In the genomic region with DNA sequence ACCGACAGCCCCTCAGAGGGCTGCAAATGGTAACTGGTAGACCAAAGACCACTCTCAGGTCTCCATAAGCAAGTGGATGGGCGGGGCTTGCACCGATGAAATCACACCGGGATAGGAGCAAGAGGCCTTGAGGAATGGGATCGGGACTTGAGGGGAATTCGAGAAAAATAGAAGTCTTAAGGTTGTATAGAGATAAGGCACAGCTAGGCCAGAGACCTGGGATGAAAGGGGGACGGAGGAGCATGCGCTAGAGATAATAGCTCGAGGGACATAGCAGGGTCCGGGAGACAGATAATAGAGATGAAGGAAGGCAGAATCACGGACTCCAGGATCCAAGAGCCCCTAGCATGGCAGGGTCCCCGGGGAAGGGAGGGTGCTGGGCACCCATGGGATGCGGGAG, we compare ENCODE assay signal across 8 mouse cellular contexts. TPM values are rescaled to one million over a fixed set of nuclear protein-coding genes. Genes with fewer than 3 reads are reported as not detected.
DNase-seq lines count a peak whose midpoint lies in the region; ATAC-seq and TF ChIP-seq lines count a peak whose summit lies in the region.

No protein-coding gene starts in this region.

- ATAC-seq in heart, embryonic 12.5 days (ENCODE audit: insufficient number of reproducible peaks, low FRiP score), result peak; percentile 12; the same call in 1 of the 2 replicates
- ATAC-seq in G1E (ENCODE audit: extremely low read depth, insufficient number of reproducible peaks, low FRiP score, poor library complexity, severe bottlenecking), result no peak
- no peak for ATAC-seq in forebrain, embryonic 11.5 days (replicated peaks; ENCODE audit: low FRiP score)
- ATAC-seq in liver, embryonic 11.5 days (replicated peaks; ENCODE audit: low FRiP score), result peak; percentile 24

- H3K4me2 ChIP-seq in heart, embryonic 12.5 days, result peak overlapping the region; percentile 89
- peak overlapping the region; percentile 89 for H3K4me2 ChIP-seq in forebrain, embryonic 11.5 days (ENCODE audit: low read depth, low read length, severe bottlenecking)
- H3K4me2 ChIP-seq in liver, embryonic 11.5 days, result peak overlapping the region; percentile 84

- intact Hi-C loops in heart, postnatal 36 days (cut with DNase I), result loop anchor here (1.0 to 10.0 kb wide), 2 partner anchors 10 to 357 kb away; partner anchors contain the start of gene Wnt3a

- peaks cover 38% of the 10 kb centered on the region for H3K36me3 ChIP-seq in heart, embryonic 12.5 days
- peaks cover 45% of the 10 kb centered on the region for H3K36me3 ChIP-seq in G1E (replicated peaks)
- peaks cover 7% of the 10 kb centered on the region for H3K36me3 ChIP-seq in forebrain, embryonic 11.5 days (ENCODE audit: control insufficient read depth, insufficient read depth, low read length)
- H3K36me3 ChIP-seq in liver, embryonic 11.5 days (ENCODE audit: control insufficient read depth, insufficient read depth, low read length), result peaks cover 29% of the 10 kb centered on the region

- peaks cover 20% of the 10 kb centered on the region for H3K4me1 ChIP-seq in heart, embryonic 12.5 days (replicated peaks)
- peaks cover 30% of the 10 kb centered on the region for H3K4me1 ChIP-seq in G1E (ENCODE audit: insufficient read depth, low read depth, low read length)
- H3K4me1 ChIP-seq in forebrain, embryonic 11.5 days (replicated peaks; ENCODE audit: control insufficient read depth, insufficient read depth, low read length), result peaks cover 12% of the 10 kb centered on the region; the same call in 1 of the 2 replicates
- peaks cover 10% of the 10 kb centered on the region for H3K4me1 ChIP-seq in liver, embryonic 11.5 days (replicated peaks; ENCODE audit: control insufficient read depth, insufficient read depth, low read length)

- peak overlapping the region; percentile 96 for H3K4me3 ChIP-seq in heart, embryonic 12.5 days
- peak overlapping the region; percentile 99 for H3K4me3 ChIP-seq in G1E (ENCODE audit: low read depth, low read length)
- H3K4me3 ChIP-seq in forebrain, embryonic 11.5 days (ENCODE audit: low read depth, low read length), result peak overlapping the region; percentile 92
- peak overlapping the region; percentile 94 for H3K4me3 ChIP-seq in liver, embryonic 11.5 days (ENCODE audit: low read depth, low read length)

- H3K27ac ChIP-seq in heart, embryonic 12.5 days (ENCODE audit: poor library complexity, severe bottlenecking), result peak overlapping the region; percentile 95
- peak overlapping the region; percentile 88; the same call in 1 of the 2 replicates for H3K27ac ChIP-seq in forebrain, embryonic 11.5 days (ENCODE audit: low read depth, low read length)
- H3K27ac ChIP-seq in liver, embryonic 11.5 days (ENCODE audit: low read depth, low read length), result peak overlapping the region; percentile 91

- no peaks in the 10 kb centered on the region for H3K9me3 ChIP-seq in heart, embryonic 12.5 days (replicated peaks)
- 0 out of 2 replicates have a peak, but pooled peaks cover 3% of the 10 kb centered on the region for H3K9me3 ChIP-seq in G1E (replicated peaks)
- no peaks in the 10 kb centered on the region for H3K9me3 ChIP-seq in forebrain, embryonic 11.5 days (ENCODE audit: control insufficient read depth, low read length)
- no peaks in the 10 kb centered on the region for H3K9me3 ChIP-seq in liver, embryonic 11.5 days (ENCODE audit: control insufficient read depth, low read length)

- H3K9ac ChIP-seq in heart, embryonic 12.5 days, result peak overlapping the region; percentile 97
- H3K9ac ChIP-seq in forebrain, embryonic 11.5 days (ENCODE audit: low read length), result peak overlapping the region; percentile 97
- peak overlapping the region; percentile 95 for H3K9ac ChIP-seq in liver, embryonic 11.5 days (ENCODE audit: low read depth, low read length)

- no peak for TF ChIP-seq CTCF in G1E (IDR thresholded peaks at IDR 0.05; ENCODE audit: low read depth, low read length)

- no peak for DNase-seq in heart, postnatal 36 days
- no peak for DNase-seq in G1E (ENCODE audit: low spot score)
- no peak for DNase-seq in forebrain, embryonic 11.5 days (ENCODE audit: low spot score)
- DNase-seq in liver, embryonic 11.5 days (ENCODE audit: low spot score), result peak; percentile 43
- DNase-seq in retina, embryonic 14.5 days (ENCODE audit: low spot score), result peak; percentile 51
- DNase-seq in T-cell, adult 2 months (ENCODE audit: low spot score), result no peak
- DNase-seq in frontal cortex, postnatal 10 days (ENCODE audit: low spot score in 2 of 2), result no peak

- H3K27me3 ChIP-seq in heart, embryonic 12.5 days (replicated peaks), result 0 out of 2 replicates have a peak, but pooled peaks cover 3% of the 10 kb centered on the region
- peaks cover 10% of the 10 kb centered on the region for H3K27me3 ChIP-seq in G1E (ENCODE audit: insufficient read depth, low read length)
- no peaks in the 10 kb centered on the region for H3K27me3 ChIP-seq in forebrain, embryonic 11.5 days (ENCODE audit: control insufficient read depth, insufficient read depth, low read length)
- no peaks in the 10 kb centered on the region for H3K27me3 ChIP-seq in liver, embryonic 11.5 days (replicated peaks; ENCODE audit: control insufficient read depth, insufficient read depth, low read length)

- WGBS in heart, embryonic 12.5 days, result 1% methylated on average over 13 of the region's 13 CpGs
- WGBS in forebrain, embryonic 11.5 days, result 1% methylated on average over 12 of the region's 13 CpGs
- 2% methylated on average over 13 of the region's 13 CpGs for WGBS in liver, embryonic 11.5 days

RNA-seq across cellular contexts. Expression of gene Rnf187, which starts 0.8 kb away (rescaled TPM):
- polyA plus RNA-seq in heart, embryonic 12.5 days (2016; fragmentation: Nextera tagmentation; extraction: Ambion mirVana), result 208 and 213 TPM in 2 replicates
- total RNA-seq in heart, postnatal 36 days (2021), result 100 to 1,000 TPM; 160 to 167 TPM
- total RNA-seq in G1E (2014; fragmentation: Nextera tagmentation) (55.7 and 55.8 TPM in 2 replicates), G1E (2017) (72.8 and 106 TPM in 2 replicates)
- polyA plus RNA-seq in G1E (2012), result 225 and 312 TPM in 2 replicates
- polyA plus RNA-seq in forebrain, embryonic 11.5 days (2014; fragmentation: Nextera tagmentation; extraction: Ambion mirVana), result 386 and 426 TPM in 2 replicates
- polyA plus RNA-seq in liver, embryonic 11.5 days (2014; fragmentation: Nextera tagmentation; extraction: Ambion mirVana), result 229 and 240 TPM in 2 replicates

RNA-seq across cellular contexts. Expression of gene Hist3h2ba, which starts 10.8 kb away (rescaled TPM):
- polyA plus RNA-seq in heart, embryonic 12.5 days (2016; fragmentation: Nextera tagmentation; extraction: Ambion mirVana), result 8.5 and 11.6 TPM in 2 replicates
- total RNA-seq in heart, postnatal 36 days (2021), result 1 to 10 TPM; 2.2 to 2.5 TPM
- total RNA-seq in G1E (2014; fragmentation: Nextera tagmentation) (2.7 and 23.2 TPM in 2 replicates), G1E (2017) (6.0 and 7.1 TPM in 2 replicates)
- polyA plus RNA-seq in G1E (2012), result 0.20 TPM in 1 of 2 replicates, not detected in the other
- polyA plus RNA-seq in forebrain, embryonic 11.5 days (2014; fragmentation: Nextera tagmentation; extraction: Ambion mirVana), result 84.9 and 93.6 TPM in 2 replicates
- polyA plus RNA-seq in liver, embryonic 11.5 days (2014; fragmentation: Nextera tagmentation; extraction: Ambion mirVana), result 6.3 and 6.9 TPM in 2 replicates

RNA-seq across cellular contexts. Expression of gene Hist3h2a, which starts 16.6 kb away (rescaled TPM):
- polyA plus RNA-seq in heart, embryonic 12.5 days (2016; fragmentation: Nextera tagmentation; extraction: Ambion mirVana), result 26.5 and 28.4 TPM in 2 replicates
- 10 to 100 TPM; 15.3 to 17.6 TPM for total RNA-seq in heart, postnatal 36 days (2021)
- total RNA-seq in G1E (2014; fragmentation: Nextera tagmentation) (93.3 and 107 TPM in 2 replicates), G1E (2017) (108 and 128 TPM in 2 replicates)
- 6.2 and 13.5 TPM in 2 replicates for polyA plus RNA-seq in G1E (2012)
- 52.9 and 54.1 TPM in 2 replicates for polyA plus RNA-seq in forebrain, embryonic 11.5 days (2014; fragmentation: Nextera tagmentation; extraction: Ambion mirVana)
- 12.0 and 14.5 TPM in 2 replicates for polyA plus RNA-seq in liver, embryonic 11.5 days (2014; fragmentation: Nextera tagmentation; extraction: Ambion mirVana)

RNA-seq across cellular contexts. Expression of gene Trim17, which starts 16.6 kb away (rescaled TPM):
- 1.1 and 1.5 TPM in 2 replicates for polyA plus RNA-seq in heart, embryonic 12.5 days (2016; fragmentation: Nextera tagmentation; extraction: Ambion mirVana)
- under 1 TPM; 0.11 to 0.16 TPM for total RNA-seq in heart, postnatal 36 days (2021)
- total RNA-seq in G1E (2014; fragmentation: Nextera tagmentation) (not detected in 2 replicates), G1E (2017) (0.11 and 0.12 TPM in 2 replicates)
- polyA plus RNA-seq in G1E (2012), result 0.12 and 7.5 TPM in 2 replicates
- 0.21 and 0.75 TPM in 2 replicates for polyA plus RNA-seq in forebrain, embryonic 11.5 days (2014; fragmentation: Nextera tagmentation; extraction: Ambion mirVana)
- 0.23 and 0.38 TPM in 2 replicates for polyA plus RNA-seq in liver, embryonic 11.5 days (2014; fragmentation: Nextera tagmentation; extraction: Ambion mirVana)

RNA-seq across cellular contexts. Expression of gene Btnl10, which starts 20.2 kb away (rescaled TPM):
- 0.11 and 0.13 TPM in 2 replicates for polyA plus RNA-seq in heart, embryonic 12.5 days (2016; fragmentation: Nextera tagmentation; extraction: Ambion mirVana)
- not detected for total RNA-seq in heart, postnatal 36 days (2021)
- 17.5 TPM in 1 of 2 replicates, not detected in the other for total RNA-seq in G1E (2014; fragmentation: Nextera tagmentation)
- total RNA-seq in G1E (2017), result under 0.01 TPM in 1 of 2 replicates, not detected in the other
- not detected in 2 replicates for polyA plus RNA-seq in G1E (2012)
- polyA plus RNA-seq in forebrain, embryonic 11.5 days (2014; fragmentation: Nextera tagmentation; extraction: Ambion mirVana), result not detected in 2 replicates
- 4.0 and 5.0 TPM in 2 replicates for polyA plus RNA-seq in liver, embryonic 11.5 days (2014; fragmentation: Nextera tagmentation; extraction: Ambion mirVana)

Comparison
In these comparisons a context has a peak if more than half of its experiments do, and no peak if none do; other contexts are left out.
1. ATAC-seq: peak in heart, embryonic 12.5 days (single experiment) and liver, embryonic 11.5 days (single experiment); none in G1E (single experiment) and forebrain, embryonic 11.5 days (single experiment).
2. DNase-seq: peak in liver, embryonic 11.5 days (single experiment) and retina, embryonic 14.5 days (single experiment); none in heart, postnatal 36 days (0 of 2), G1E (single experiment), forebrain, embryonic 11.5 days (single experiment), T-cell, adult 2 months (single experiment) and frontal cortex, postnatal 10 days (0 of 2).
3. Peak in every context shown above with its lines, with median percentiles within 50 percentile points of each other: H3K27ac ChIP-seq, H3K4me2 ChIP-seq, H3K4me3 ChIP-seq and H3K9ac ChIP-seq.